ENCODE assay signal across 8 mouse cellular contexts in genomic region chr3:129332586-129332985, GRCm38 (mm10). TPM values are rescaled to one million over a fixed set of nuclear protein-coding genes. Genes with fewer than 3 reads are reported as not detected.
DNase-seq lines count a peak whose midpoint lies in the region.

Enpep (minus strand) TSS chr3:129332720.

- intact Hi-C loops in heart, postnatal 25 days (cut with DNase I) = no loop called here
- intact Hi-C loops in heart, postnatal 10 days (cut with DNase I) = no loop called here

- DNase-seq in heart, adult 11 months = peak; percentile 96
- no peak for DNase-seq in heart, postnatal 25 days (ENCODE audit: low spot score)
- DNase-seq in adrenal gland, postnatal 4 days (ENCODE audit: low spot score in 2 of 2) = peak in 1 of 2 experiments; percentile 3
- DNase-seq in heart, postnatal 10 days = peak; percentile 64 to 67
- peak; percentile 50 for DNase-seq in liver
- DNase-seq in ovary, postnatal 36 days (ENCODE audit: low spot score) = peak; percentile 34
- no peak for DNase-seq in layer of hippocampus, adult 9-11 months
- DNase-seq in right cerebral cortex, postnatal 36 days (ENCODE audit: low spot score in 2 of 2) = no peak

RNA-seq across cellular contexts. Expression of gene Enpep, which starts in this region (rescaled TPM):
- 1 to 10 TPM; 6.6 to 8.0 TPM for total RNA-seq in heart, postnatal 25 days (2021)
- 10 to 100 TPM; 11.0 to 32.1 TPM for total RNA-seq in adrenal gland, postnatal 4 days (2021)
- total RNA-seq in heart, postnatal 10 days (2021) = 1 to 10 TPM; 9.2 to 9.7 TPM

Comparison
In these comparisons a context has a peak if more than half of its experiments do, and no peak if none do; other contexts are left out.
1. DNase-seq: peak in heart, adult 11 months (single experiment), heart, postnatal 10 days (2 of 2), liver (single experiment) and ovary, postnatal 36 days (single experiment); none in heart, postnatal 25 days (single experiment), layer of hippocampus, adult 9-11 months (single experiment) and right cerebral cortex, postnatal 36 days (0 of 2).